Mouse (Mus musculus): ENCODE data around the gene Arl10. TPM values are rescaled to one million over a fixed set of nuclear protein-coding genes. Genes with fewer than 3 reads are reported as not detected.
"Not testable (repeated sequence)": the region's sequence is repeated elsewhere in the genome, so short reads cannot be mapped to it uniquely, and the experiment has no call there.

Gene Arl10
- total and polyA plus RNA-seq, 3 experiments, result 6.2 to 8.9 (median 6.8) TPM

DNA sequence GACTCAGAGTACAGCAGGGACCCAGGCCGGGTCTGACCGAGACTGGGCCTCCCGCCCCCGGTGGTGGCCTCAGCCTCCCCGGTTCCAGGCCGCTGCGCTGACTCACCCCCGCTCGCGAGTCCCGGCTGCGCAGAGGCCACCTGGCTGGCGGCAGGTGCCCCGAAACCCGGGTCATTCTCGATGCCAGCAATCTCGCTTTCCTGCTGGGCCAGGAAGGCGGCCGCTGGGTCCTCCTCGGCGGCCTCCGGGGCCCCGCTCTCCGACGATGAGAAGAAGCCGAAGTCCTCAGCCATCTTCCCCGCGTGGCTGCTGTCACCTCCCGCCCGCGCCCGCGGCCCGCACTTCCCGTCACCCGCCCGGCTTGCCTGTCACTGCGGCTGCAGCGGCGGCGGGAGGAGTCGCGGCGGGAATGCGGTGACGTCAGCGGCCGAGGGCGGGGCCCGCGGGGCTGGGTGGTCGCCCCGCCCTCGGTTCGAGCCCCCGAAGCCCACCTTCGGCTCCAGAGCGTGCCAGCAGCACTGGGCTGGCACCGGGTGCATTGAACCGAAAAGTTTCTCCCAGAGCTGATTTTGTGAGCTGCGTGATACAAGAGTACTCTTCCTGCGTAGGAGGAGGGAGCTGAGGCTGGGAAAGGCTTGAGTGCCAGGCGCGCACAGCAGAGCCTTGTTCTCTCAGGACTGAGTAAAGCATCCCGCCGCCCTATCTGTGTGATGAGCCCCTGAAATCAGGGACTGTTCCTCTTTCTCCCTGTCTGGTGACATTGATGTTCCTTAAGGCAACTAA is 36.3 kb downstream of the Arl10 start, which contains the start of gene Cltb:
TSS of gene Cltb (minus strand) at position 373 of the 783 bp plus-strand sequence.
- WGBS, result under 1% methylated on average over 66 of the region's 66 CpGs
- peak within 1 kb of the TSS; percentile 86 for H3K4me3 ChIP-seq
- H3K79me2 ChIP-seq (replicated peaks; ENCODE audit: control insufficient read depth, insufficient read depth, low read length), result no peaks in the 10 kb centered on the region
- peak within 1 kb of the TSS; percentile 94 for H3K9ac ChIP-seq (ENCODE audit: low read depth, low read length)
- peak; percentile 10; the same call in 1 of the 2 replicates for TF ChIP-seq CTCF (IDR thresholded peaks at IDR 0.05)
- TF ChIP-seq POLR2A (IDR thresholded peaks at IDR 0.05; ENCODE audit: insufficient read depth, low read depth, low read length), result peak; percentile 69
- no peak for TF ChIP-seq EP300 (IDR thresholded peaks at IDR 0.05; ENCODE audit: insufficient read depth, low read depth, low read length)
- H3K4me1 ChIP-seq (ENCODE audit: control insufficient read depth, insufficient read depth, low read length), result peaks cover 1% of the 10 kb centered on the region
- no peaks in the 10 kb centered on the region for H3K27me3 ChIP-seq (ENCODE audit: control insufficient read depth, insufficient read depth, low read length)
- intact Hi-C loops (cut with DNase I), result loop anchor here (2.0 kb wide), 1 partner anchor 20 kb away; the partner anchor contains the start of genes Higd2a and Nop16
- H3K27ac ChIP-seq, result peak within 1 kb of the TSS; percentile 96
- H3K36me3 ChIP-seq (ENCODE audit: control insufficient read depth, insufficient read depth, low read length), result peaks cover under 1% of the 10 kb centered on the region
- DNase-seq, result peak; percentile 93 to 97

DNA sequence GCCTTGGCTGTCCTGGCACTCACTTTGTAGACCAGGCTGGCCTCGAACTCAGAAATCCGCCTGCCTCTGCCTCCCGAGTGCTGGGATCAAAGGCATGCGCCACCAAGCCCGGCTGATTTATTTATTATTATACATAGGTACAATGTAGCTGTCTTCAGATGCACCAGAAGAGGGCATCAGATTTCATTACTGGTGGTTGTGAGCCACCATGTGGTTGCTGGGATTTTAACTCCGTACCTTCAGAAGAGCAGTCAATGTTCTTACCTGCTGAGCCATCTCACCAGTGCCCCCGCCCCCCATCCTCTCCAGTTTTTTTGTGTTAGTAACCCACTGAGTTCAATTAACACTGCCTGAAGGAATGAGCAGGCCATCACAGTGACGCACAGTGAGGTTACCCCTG is 38.3 kb downstream of the Arl10 start:
- H3K4me3 ChIP-seq; H3K27me3 ChIP-seq (ENCODE audit: control insufficient read depth, insufficient read depth, low read length); H3K4me1 ChIP-seq (ENCODE audit: control insufficient read depth, insufficient read depth, low read length); H3K36me3 ChIP-seq (ENCODE audit: control insufficient read depth, insufficient read depth, low read length); H3K27ac ChIP-seq; intact Hi-C loops (cut with DNase I); H3K9ac ChIP-seq (ENCODE audit: low read depth, low read length); DNase-seq; H3K79me2 ChIP-seq (replicated peaks; ENCODE audit: control insufficient read depth, insufficient read depth, low read length): not testable (repeated sequence)
- WGBS, result 79% methylated on average over 8 of the region's 8 CpGs
- TF ChIP-seq CTCF (IDR thresholded peaks at IDR 0.05), result peak; percentile 55

GRCm38 (mm10) chr13:54616307-54616706 is 41.5 kb downstream of the Arl10 start:
- 75% methylated on average over 8 of the region's 8 CpGs for WGBS
- Histone ChIP-seq H3K79me2 (replicated peaks; ENCODE audit: control insufficient read depth, insufficient read depth, low read length) (no peaks in the 10 kb centered on the region), H3K27ac (no peak overlapping the region), H3K9ac (ENCODE audit: low read depth, low read length) (no peak overlapping the region), H3K4me1 (ENCODE audit: control insufficient read depth, insufficient read depth, low read length) (0 out of 2 replicates have a peak, but pooled peaks cover 2% of the 10 kb centered on the region), H3K36me3 (ENCODE audit: control insufficient read depth, insufficient read depth, low read length) (no peaks in the 10 kb centered on the region), H3K27me3 (ENCODE audit: control insufficient read depth, insufficient read depth, low read length) (no peaks in the 10 kb centered on the region), H3K4me3 (no peak overlapping the region)
- TF ChIP-seq EP300 (IDR thresholded peaks at IDR 0.05; ENCODE audit: insufficient read depth, low read depth, low read length), result no peak
- TF ChIP-seq CTCF (IDR thresholded peaks at IDR 0.05), result no peak
- TF ChIP-seq POLR2A (IDR thresholded peaks at IDR 0.05; ENCODE audit: insufficient read depth, low read depth, low read length), result no peak
- no peak for DNase-seq
- intact Hi-C loops (cut with DNase I), result no loop called here

DNA sequence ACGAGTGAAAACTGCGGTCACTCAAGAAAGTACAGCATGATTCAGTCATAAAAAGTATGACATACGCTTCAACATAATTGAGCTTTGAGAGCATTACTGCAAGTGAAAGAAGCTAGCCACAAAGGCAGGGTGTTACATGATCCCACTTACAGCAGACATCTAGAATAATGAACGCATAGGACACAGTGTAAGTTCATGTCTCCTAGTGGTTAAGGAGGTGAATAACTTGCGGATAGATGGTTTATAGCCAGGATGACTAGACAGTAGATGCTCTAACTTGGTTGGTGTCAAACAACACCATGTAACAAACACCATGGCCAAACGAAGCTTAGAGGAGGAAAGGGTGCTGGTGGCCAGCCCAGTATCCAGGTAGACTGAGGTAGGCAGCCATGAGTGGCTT is 42.2 kb downstream of the Arl10 start:
- no peaks in the 10 kb centered on the region for H3K27me3 ChIP-seq (ENCODE audit: control insufficient read depth, insufficient read depth, low read length)
- WGBS, result 61% methylated on average over 6 of the region's 6 CpGs
- DNase-seq, result no peak
- H3K4me1 ChIP-seq (ENCODE audit: control insufficient read depth, insufficient read depth, low read length), result 0 out of 2 replicates have a peak, but pooled peaks cover 2% of the 10 kb centered on the region
- intact Hi-C loops (cut with DNase I), result no loop called here
- H3K4me3 ChIP-seq, result no peak overlapping the region
- no peaks in the 10 kb centered on the region for H3K36me3 ChIP-seq (ENCODE audit: control insufficient read depth, insufficient read depth, low read length)
- 0 out of 2 replicates have a peak, but pooled peaks have one; percentile 11 for TF ChIP-seq CTCF (IDR thresholded peaks at IDR 0.05)
- no peak for TF ChIP-seq EP300 (IDR thresholded peaks at IDR 0.05; ENCODE audit: insufficient read depth, low read depth, low read length)
- no peak overlapping the region for H3K9ac ChIP-seq (ENCODE audit: low read depth, low read length)
- H3K27ac ChIP-seq, result no peak overlapping the region
- peaks cover 3% of the 10 kb centered on the region; the same call in 1 of the 2 replicates for H3K79me2 ChIP-seq (replicated peaks; ENCODE audit: control insufficient read depth, insufficient read depth, low read length)

- H3K27me3 ChIP-seq (ENCODE audit: control insufficient read depth, insufficient read depth, low read length), result no peaks in the 10 kb centered on the region
- H3K36me3 ChIP-seq (ENCODE audit: control insufficient read depth, insufficient read depth, low read length), result no peaks in the 10 kb centered on the region
- H3K4me1 ChIP-seq (ENCODE audit: control insufficient read depth, insufficient read depth, low read length), result peaks cover 5% of the 10 kb centered on the region
- 9% methylated on average over 44 of the region's 44 CpGs for WGBS
- peaks cover 8% of the 10 kb centered on the region; the same call in 1 of the 2 replicates for H3K79me2 ChIP-seq (replicated peaks; ENCODE audit: control insufficient read depth, insufficient read depth, low read length)
- intact Hi-C loops (cut with DNase I), result loop anchor here (1.0 to 5.0 kb wide), 6 partner anchors 31 to 374 kb away; partner anchors contain the start of genes 4833439L19Rik, Arl10, Higd2a and Nop16
- peak within 1 kb of the TSS; percentile 85 for H3K27ac ChIP-seq
- peak; percentile 69; the same call in 1 of the 2 replicates for TF ChIP-seq EP300 (IDR thresholded peaks at IDR 0.05; ENCODE audit: insufficient read depth, low read depth, low read length)
- peak; percentile 85 for TF ChIP-seq POLR2A (IDR thresholded peaks at IDR 0.05; ENCODE audit: insufficient read depth, low read depth, low read length)
- TF ChIP-seq CTCF (IDR thresholded peaks at IDR 0.05), result peak; percentile 100; the same call in 1 of the 2 replicates
- peak; percentile 97 to 99 for DNase-seq
- H3K4me3 ChIP-seq, result peak within 1 kb of the TSS; percentile 91
- H3K9ac ChIP-seq (ENCODE audit: low read depth, low read length), result peak within 1 kb of the TSS; percentile 90
Observed at GRCm38 (mm10) chr13:54621155-54621932, 46.5 kb downstream of the Arl10 start, which contains the start of gene Faf2. Gene Faf2, plus strand, starts transcription at chr13:54621784.

Data from heart, adult 2 months (tissue).